Mouse (Mus musculus) stomach, postnatal 0 days (tissue): ENCODE results near the gene Gsg1l.

ENCODE experiments used
- CTCF ChIP-seq: IDR thresholded peaks from 2 replicates; pipeline ENCODE4 v1.5.1; 2016; ENCODE audit warnings: antibody characterized with exemption, low read depth, mild to moderate bottlenecking, moderate library complexity
- EP300 ChIP-seq: optimal IDR thresholded peaks from 2 replicates; pipeline ENCODE3; 2016; ENCODE audit warnings: antibody characterized with exemption

DNA sequence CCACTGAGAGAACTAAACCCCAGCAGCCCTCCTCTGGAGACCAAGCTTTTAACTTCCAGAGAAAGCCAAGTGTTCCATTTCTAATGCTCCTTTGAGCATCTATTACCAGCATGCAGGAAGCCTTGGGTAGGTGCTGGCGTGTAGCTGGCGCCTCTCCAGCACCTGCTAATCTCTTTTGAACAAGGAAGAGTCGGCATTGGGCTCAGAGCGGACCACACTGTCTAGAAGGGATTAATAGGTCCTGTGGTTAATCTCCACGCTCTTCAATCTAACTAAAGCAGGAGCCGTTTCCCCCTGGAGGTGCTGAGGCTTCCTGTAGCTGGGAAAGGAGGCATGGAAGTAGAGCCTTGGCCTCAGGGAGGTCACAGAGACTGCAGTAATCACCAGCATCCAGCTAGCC lies 27.6 kb downstream of the Gsg1l start:
- TF ChIP-seq CTCF (no peak), EP300 (no peak)
